Comparison of ENCODE assay signal across 10 mouse cellular contexts in genomic region chr5:112573916-112574315, GRCm38 (mm10). TPM values are rescaled to one million over a fixed set of nuclear protein-coding genes. Genes with fewer than 3 reads are reported as not detected.
DNase-seq lines count a peak whose midpoint lies in the region; ATAC-seq and TF ChIP-seq lines count a peak whose summit lies in the region.
"Had no signal": no experiment of that assay in that cellular context is flagged by ENCODE, and none has a peak within 500 bp of the region (broad histone marks: within the 10 kb centered on the region; RNA-seq: fewer than 3 reads in every experiment).

No protein-coding gene starts in this region.

- H3K9me3 ChIP-seq in heart, postnatal 0 days (replicated peaks; ENCODE audit: control insufficient read depth, low read length) = no peaks in the 10 kb centered on the region
- H3K9me3 ChIP-seq in hindbrain, embryonic 12.5 days (replicated peaks) = no peaks in the 10 kb centered on the region
- 0 out of 2 replicates have a peak, but pooled peaks cover 4% of the 10 kb centered on the region for H3K9me3 ChIP-seq in neural tube, embryonic 12.5 days
- H3K9me3 ChIP-seq: heart, embryonic 15.5 days had no signal

- TF ChIP-seq POLR2A in cortical plate, adult 2 months (IDR thresholded peaks at IDR 0.05; ENCODE audit: extremely low read depth, insufficient read depth, low read length) = 0 out of 2 replicates have a peak, but pooled peaks have one; percentile 7

- H3K4me3 ChIP-seq in heart, postnatal 0 days (ENCODE audit: low read depth, low read length) = no peak overlapping the region
- peak overlapping the region; percentile 96 for H3K4me3 ChIP-seq in cortical plate, adult 2 months (ENCODE audit: insufficient read depth, low read length)
- H3K4me3 ChIP-seq in hindbrain, embryonic 12.5 days = peak overlapping the region; percentile 65; the same call in 1 of the 2 replicates
- no peak overlapping the region for H3K4me3 ChIP-seq in neural tube, embryonic 12.5 days
- H3K4me3 ChIP-seq: heart, embryonic 15.5 days had no signal

- WGBS in heart, postnatal 0 days = 11% methylated on average over 8 of the region's 8 CpGs
- WGBS in hindbrain, embryonic 12.5 days = 10% methylated on average over 8 of the region's 8 CpGs
- 14% methylated on average over 8 of the region's 8 CpGs for WGBS in neural tube, embryonic 12.5 days

- H3K27me3 ChIP-seq in heart, postnatal 0 days (ENCODE audit: control insufficient read depth, insufficient read depth, low read length) = peaks cover 79% of the 10 kb centered on the region
- peaks cover 50% of the 10 kb centered on the region for H3K27me3 ChIP-seq in hindbrain, embryonic 12.5 days
- peaks cover 37% of the 10 kb centered on the region for H3K27me3 ChIP-seq in neural tube, embryonic 12.5 days (replicated peaks)

- H3K36me3 ChIP-seq in heart, postnatal 0 days (replicated peaks; ENCODE audit: control insufficient read depth, insufficient read depth, low read length) = no peaks in the 10 kb centered on the region
- no peaks in the 10 kb centered on the region for H3K36me3 ChIP-seq in hindbrain, embryonic 12.5 days
- no peaks in the 10 kb centered on the region for H3K36me3 ChIP-seq in neural tube, embryonic 12.5 days
- H3K36me3 ChIP-seq: G1E; heart, embryonic 15.5 days had no signal

- no peak overlapping the region for H3K9ac ChIP-seq in heart, postnatal 0 days (replicated peaks; ENCODE audit: low read depth, low read length)
- H3K9ac ChIP-seq in hindbrain, embryonic 12.5 days = no peak overlapping the region
- H3K9ac ChIP-seq in neural tube, embryonic 12.5 days = no peak overlapping the region
- H3K9ac ChIP-seq: heart, embryonic 15.5 days had no signal

- no peak overlapping the region for H3K27ac ChIP-seq in heart, postnatal 0 days (ENCODE audit: low read depth)
- H3K27ac ChIP-seq in cortical plate, adult 2 months (ENCODE audit: insufficient read depth, low read length) = no peak overlapping the region
- H3K27ac ChIP-seq in hindbrain, embryonic 12.5 days = no peak overlapping the region
- H3K27ac ChIP-seq in neural tube, embryonic 12.5 days = no peak overlapping the region
- H3K27ac ChIP-seq: heart, embryonic 15.5 days had no signal

- DNase-seq in heart, postnatal 0 days (ENCODE audit: low spot score) = peak; percentile 41
- no peak for DNase-seq in heart, adult 11 months
- DNase-seq in Muller cell, postnatal 12 days (ENCODE audit: inconsistent ontology term) = peak; percentile 39
- peak; percentile 84 to 92 for DNase-seq in left cerebral cortex, postnatal 25 days (ENCODE audit: low spot score in 2 of 2)
- no peak for DNase-seq in spleen, postnatal 4 days (ENCODE audit: low spot score in 2 of 2)

- no peak overlapping the region for H3K4me2 ChIP-seq in heart, postnatal 0 days (ENCODE audit: low read depth, low read length)
- peak overlapping the region; percentile 84 for H3K4me2 ChIP-seq in hindbrain, embryonic 12.5 days (replicated peaks)
- peak overlapping the region; percentile 82 for H3K4me2 ChIP-seq in neural tube, embryonic 12.5 days (replicated peaks)
- H3K4me2 ChIP-seq: heart, embryonic 15.5 days had no signal

- no peak for TF ChIP-seq EP300 in heart, postnatal 0 days (IDR thresholded peaks at IDR 0.05; ENCODE audit: low read depth)

- intact Hi-C loops in left cerebral cortex, postnatal 25 days (cut with DNase I) = loop anchor here (2.0 kb wide), 2 partner anchors 105 to 207 kb away; no protein-coding TSS in a partner anchor

- peak; percentile 44; the same call in 1 of the 2 replicates for ATAC-seq in heart, postnatal 0 days (ENCODE audit: insufficient read depth, low read depth)
- ATAC-seq in hindbrain, embryonic 12.5 days (ENCODE audit: low FRiP score) = peak; percentile 32; the same call in 1 of the 2 replicates
- no peak for ATAC-seq in neural tube, embryonic 12.5 days (ENCODE audit: low FRiP score, low read depth)

- TF ChIP-seq CTCF in heart, postnatal 0 days (IDR thresholded peaks at IDR 0.05; ENCODE audit: low read depth) = peak; percentile 77
- TF ChIP-seq CTCF in cortical plate, adult 2 months (IDR thresholded peaks at IDR 0.05; ENCODE audit: extremely low read depth, insufficient read depth, low read length) = peak; percentile 95

- no peaks in the 10 kb centered on the region for H3K4me1 ChIP-seq in heart, postnatal 0 days (ENCODE audit: control insufficient read depth, insufficient read depth)
- H3K4me1 ChIP-seq in cortical plate, adult 2 months (ENCODE audit: control insufficient read depth, insufficient read depth, low read length) = no peaks in the 10 kb centered on the region; the same call in 1 of the 2 replicates
- H3K4me1 ChIP-seq in hindbrain, embryonic 12.5 days = peaks cover 36% of the 10 kb centered on the region
- peaks cover 32% of the 10 kb centered on the region for H3K4me1 ChIP-seq in neural tube, embryonic 12.5 days

RNA-seq across cellular contexts. Expression of gene Sez6l, which starts 3.1 kb away (rescaled TPM):
- total RNA-seq in heart, postnatal 0 days (2014; rRNA removed; ENCODE audit: low replicate concordance) = 0.23 TPM in 1 of 2 replicates, not detected in the other
- polyA plus RNA-seq in heart, postnatal 0 days (2015; fragmentation: Nextera tagmentation; extraction: Ambion mirVana) = 0.10 and 0.21 TPM in 2 replicates
- 105 and 112 TPM in 2 replicates for polyA plus RNA-seq in cortical plate, adult 2 months (2012; rRNA removed)
- 16.0 and 16.4 TPM in 2 replicates for polyA plus RNA-seq in hindbrain, embryonic 12.5 days (2016; fragmentation: Nextera tagmentation; extraction: Ambion mirVana)
- total RNA-seq in left cerebral cortex, postnatal 25 days (2021) = 100 to 1,000 TPM; 153 to 166 TPM
- polyA plus RNA-seq in neural tube, embryonic 12.5 days (2016; fragmentation: Nextera tagmentation; extraction: Ambion mirVana) = 12.0 and 13.0 TPM in 2 replicates
- polyA plus RNA-seq: G1E had no signal

Comparison
In these comparisons a context has a peak if more than half of its experiments do, and no peak if none do; other contexts are left out.
1. DNase-seq: peak in heart, postnatal 0 days (single experiment), Muller cell, postnatal 12 days (single experiment) and left cerebral cortex, postnatal 25 days (2 of 2); none in heart, adult 11 months (single experiment) and spleen, postnatal 4 days (0 of 2).
2. H3K4me3 ChIP-seq: peak in cortical plate, adult 2 months (single experiment) and hindbrain, embryonic 12.5 days (single experiment); none in heart, postnatal 0 days (single experiment) and neural tube, embryonic 12.5 days (single experiment).
3. RNA of gene Sez6l, which starts 3.1 kb away (polyA plus RNA-seq): 105 to 112 TPM in cortical plate, adult 2 months, 16.0 to 16.4 TPM in hindbrain, embryonic 12.5 days and 12.0 to 13.0 TPM in neural tube, embryonic 12.5 days; 0.10 to 0.21 TPM in heart, postnatal 0 days; every median in the first group is over 10 times any median in the second.